Mouse (Mus musculus): ENCODE results near the gene Celf2.

The Celf2 gene

DNA sequence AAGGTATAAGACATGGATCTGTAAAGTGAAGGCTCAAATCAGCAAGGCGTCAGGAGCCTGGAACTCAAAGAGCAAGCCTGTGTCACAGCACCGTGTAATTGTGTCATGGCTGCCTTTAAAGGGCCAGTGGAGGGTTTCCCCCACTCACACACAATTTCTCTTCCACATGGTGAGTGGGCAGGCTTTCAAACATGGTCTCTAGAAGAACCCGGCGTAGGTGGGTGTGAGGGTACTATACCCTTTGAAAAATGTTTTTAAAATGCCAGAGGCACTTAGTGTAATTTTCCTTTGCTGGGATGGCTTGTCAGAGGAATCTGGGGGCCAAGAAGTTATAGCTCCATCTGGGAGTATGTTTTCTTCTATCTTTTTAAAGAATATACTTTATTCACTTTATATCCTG is 594.0 kb downstream of the Celf2 start:
- DNase-seq (ENCODE audit: low spot score in 2 of 2), result no peak

- no peak for DNase-seq (ENCODE audit: low spot score in 2 of 2)
Measured at GRCm38 (mm10) chr2:6913315-6913714, 596.0 kb downstream of the Celf2 start.

DNA sequence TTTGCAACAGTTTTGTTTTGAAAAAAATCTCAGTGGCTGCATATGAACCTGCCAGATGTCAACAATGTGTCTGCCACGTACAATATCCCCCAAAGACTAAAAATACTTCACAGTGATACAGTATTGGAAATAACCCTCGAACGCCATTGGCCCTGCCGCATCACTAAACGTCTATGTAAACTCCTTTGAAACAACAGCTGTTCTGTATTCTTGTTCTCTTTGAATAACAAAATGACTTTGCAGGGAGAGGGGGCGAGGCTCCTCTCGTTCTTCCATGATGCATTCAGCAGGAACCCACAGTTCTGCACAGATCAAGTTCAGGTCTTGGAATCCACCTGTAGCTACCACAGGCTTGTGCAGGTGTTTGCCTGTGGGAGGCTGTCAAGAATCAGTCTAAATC is 597.4 kb downstream of the Celf2 start:
- no peak for DNase-seq (ENCODE audit: low spot score in 2 of 2)

GRCm38 (mm10) chr2:6909921-6910320 is 599.4 kb downstream of the Celf2 start:
- no peak for DNase-seq (ENCODE audit: low spot score in 2 of 2)

GRCm38 (mm10) chr2:6904411-6904810 is 605.0 kb downstream of the Celf2 start:
- no peak for DNase-seq (ENCODE audit: low spot score in 2 of 2)

GRCm38 (mm10) chr2:6903251-6903763 is 606.1 kb downstream of the Celf2 start:
- DNase-seq (ENCODE audit: low spot score in 2 of 2), result no peak

- DNase-seq (ENCODE audit: low spot score in 2 of 2), result no peak
Measured at GRCm38 (mm10) chr2:6896896-6897295, 612.5 kb downstream of the Celf2 start.

GRCm38 (mm10) chr2:6893597-6893996 is 615.8 kb downstream of the Celf2 start:
- no peak for DNase-seq (ENCODE audit: low spot score in 2 of 2)

DNA sequence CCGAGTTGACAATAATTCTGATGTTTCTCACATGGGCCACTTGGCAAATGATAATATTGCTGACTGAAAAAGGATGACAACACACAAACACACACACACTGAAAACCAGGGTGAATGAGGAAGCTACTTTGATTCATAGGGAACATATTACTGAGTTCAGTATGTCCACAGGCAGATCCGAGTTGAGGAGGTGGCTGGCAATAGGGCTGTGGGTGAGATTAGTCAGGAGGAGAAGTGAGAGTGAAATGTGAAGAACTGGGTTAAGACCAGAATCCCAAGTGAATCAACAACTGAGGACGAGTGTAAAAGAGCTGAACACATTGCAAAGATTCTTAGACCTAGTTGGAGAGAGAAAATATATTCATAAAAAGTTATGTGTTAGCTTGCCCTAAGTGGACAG is 616.3 kb downstream of the Celf2 start:
- DNase-seq (ENCODE audit: low spot score in 2 of 2), result no peak

DNA sequence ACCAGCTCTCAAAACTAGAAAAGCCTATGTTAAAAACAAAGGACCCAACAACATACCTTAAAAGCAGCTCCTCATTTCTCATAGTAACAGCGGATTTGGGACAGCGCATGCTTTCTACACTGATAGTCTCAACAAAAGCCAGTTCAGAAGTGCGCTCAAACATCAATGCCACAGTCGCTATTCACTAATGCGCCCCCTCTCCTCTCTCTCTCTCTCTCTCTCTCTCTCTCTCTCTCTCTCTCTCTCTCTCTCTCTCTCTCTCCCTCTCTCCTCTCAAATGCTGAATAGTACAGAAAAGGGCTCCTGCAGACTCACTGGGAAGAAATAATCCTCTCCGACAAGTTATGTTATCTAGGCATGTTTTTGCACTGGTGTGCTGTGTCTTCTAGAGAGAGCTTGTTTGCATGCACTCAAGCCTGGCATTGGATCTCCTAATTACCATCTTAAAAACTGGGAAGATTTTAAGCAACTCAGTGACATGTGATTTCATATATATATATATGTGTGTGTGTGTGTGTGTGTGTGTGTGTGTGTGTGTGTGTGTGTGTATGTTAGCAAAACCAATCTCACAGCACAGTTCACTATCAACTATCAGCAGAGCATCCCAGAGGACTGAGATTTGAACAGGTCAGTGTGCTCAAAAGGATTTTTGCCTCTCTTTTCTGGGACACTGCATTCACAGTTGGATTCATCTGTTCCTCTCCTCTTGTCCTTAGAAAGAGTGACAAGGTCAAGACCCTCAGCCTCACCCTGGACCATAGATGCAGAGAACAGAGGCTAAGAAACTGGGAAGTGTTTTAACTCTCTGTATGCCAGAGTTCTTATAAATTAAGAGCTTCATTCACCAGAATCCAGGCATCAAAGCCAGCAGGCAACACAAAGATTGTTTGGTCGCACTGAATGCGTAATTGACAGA is 624.3 kb downstream of the Celf2 start:
- DNase-seq (ENCODE audit: low spot score in 2 of 2), result no peak

DNA sequence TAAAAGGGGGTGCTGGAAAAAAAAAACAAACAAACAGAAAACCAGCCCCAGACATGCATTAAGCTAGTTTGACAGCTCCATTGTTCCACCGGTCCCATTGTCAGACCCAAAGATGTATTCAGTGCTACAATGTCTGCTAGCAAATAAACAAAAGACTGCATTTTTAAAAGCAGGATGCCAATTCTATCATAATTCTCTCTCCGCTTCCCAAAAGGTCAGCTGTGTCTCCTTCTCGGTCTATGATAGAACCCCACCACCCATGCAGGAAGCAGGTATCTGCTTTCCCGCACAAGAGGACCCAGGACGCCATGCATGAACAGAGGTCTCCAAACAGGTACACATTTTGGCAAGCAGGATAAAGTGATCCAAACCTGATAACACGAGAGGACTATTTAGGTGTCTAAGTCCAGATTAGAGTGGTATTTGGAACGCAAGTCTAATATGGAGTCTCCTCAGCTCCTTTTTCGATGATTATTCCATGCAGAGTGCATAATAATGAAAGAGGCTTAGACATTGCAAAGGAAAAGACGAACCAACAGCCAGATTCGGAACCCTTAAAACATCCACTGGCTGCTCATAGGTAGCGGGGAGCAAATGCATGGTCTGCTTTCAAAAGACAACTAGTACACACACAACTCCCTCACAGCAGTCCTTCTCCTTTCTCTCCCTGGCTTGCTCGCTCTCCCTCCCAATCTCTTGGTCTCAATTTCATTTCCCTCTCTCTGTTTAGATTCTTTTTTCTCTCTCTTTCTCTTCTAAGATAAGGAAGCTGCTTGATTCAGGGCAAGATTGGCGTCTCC is 625.2 kb downstream of the Celf2 start:
- no peak for DNase-seq (ENCODE audit: low spot score in 2 of 2)

- DNase-seq (ENCODE audit: low spot score in 2 of 2), result no peak
Measured at GRCm38 (mm10) chr2:6882236-6882885, 627.0 kb downstream of the Celf2 start.

- no peak for DNase-seq (ENCODE audit: low spot score in 2 of 2)
Measured at GRCm38 (mm10) chr2:6880941-6881575, 628.3 kb downstream of the Celf2 start.

- no peak for DNase-seq (ENCODE audit: low spot score in 2 of 2)
Measured at GRCm38 (mm10) chr2:6877094-6877493, 632.3 kb downstream of the Celf2 start.

DNA sequence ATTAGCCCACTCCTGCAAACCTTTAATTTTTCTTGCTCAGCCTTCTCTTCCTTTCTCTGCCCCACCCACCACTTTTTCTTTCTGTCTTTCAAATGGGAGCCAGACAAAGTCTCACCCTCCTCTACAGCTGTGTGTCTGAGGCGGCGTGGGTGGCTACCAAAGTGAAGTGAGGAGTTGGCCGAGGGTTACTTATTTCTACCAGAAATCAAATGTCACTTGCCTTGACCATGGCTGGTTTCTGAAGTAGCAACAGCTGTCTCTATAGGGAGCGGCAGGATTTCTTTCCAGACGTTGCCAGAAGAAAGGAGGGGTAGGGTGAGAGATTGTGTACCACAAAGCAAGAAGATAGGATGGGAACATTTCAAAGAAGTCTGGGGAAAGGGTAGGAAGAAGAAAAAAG is 632.8 kb downstream of the Celf2 start:
- no peak for DNase-seq (ENCODE audit: low spot score in 2 of 2)

DNA sequence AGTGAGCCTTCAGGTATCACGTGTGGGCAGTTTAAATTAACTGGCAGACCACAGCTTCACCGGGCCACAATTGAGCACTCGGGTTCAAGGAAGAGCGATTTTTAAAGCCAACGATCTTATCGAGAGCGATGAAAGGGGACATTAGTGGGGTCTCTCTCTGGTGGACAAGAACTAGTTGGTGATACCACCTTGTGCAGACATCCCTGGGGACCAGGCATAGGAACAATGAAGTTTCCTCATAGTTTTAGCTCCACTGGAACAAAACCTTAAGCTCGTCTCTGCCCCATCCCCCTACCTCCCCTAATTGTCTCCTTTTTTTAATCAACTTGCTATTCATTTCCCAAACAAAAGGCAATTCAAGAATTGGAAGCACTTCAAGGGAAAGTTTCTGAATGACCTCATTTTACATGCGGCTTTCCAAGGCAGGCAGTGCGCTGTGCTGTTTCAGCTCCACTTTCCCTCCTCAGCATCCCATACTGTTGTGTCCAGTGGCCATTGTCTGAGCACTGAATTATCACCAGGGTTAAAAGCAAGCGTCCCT is 634.2 kb downstream of the Celf2 start:
- no peak for DNase-seq (ENCODE audit: low spot score in 2 of 2)

DNA sequence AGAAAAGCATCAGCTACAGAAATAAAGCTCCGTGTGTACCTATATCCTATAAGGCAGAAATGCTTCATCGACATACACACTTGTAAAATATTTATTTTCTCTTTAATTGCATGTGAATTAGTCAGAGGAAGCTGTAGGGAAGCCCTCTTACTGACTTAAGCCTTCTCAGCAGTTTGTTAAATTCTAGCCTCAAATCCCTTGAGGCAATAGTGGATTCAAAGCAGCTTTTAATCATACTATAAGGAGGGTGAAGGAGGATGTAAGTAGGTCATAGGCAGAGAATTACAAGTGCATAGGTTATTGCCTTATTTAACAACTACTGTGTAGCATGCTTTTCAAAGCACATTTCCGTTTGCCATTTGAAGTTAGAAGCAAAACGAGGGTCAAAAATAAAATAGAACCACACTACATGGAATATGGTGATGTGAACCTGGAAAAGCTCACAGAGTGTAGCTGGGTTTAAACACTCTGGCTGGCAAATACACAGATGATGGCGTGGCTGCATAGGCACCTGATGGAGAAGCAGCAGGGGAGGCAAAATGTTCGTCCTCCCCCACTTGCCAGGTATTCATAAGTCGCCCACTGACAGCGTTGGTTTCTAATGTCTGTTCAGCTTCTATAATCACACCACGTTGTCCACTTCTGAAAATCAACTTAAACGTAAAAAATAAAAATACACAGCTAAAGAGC is 635.0 kb downstream of the Celf2 start:
- no peak for DNase-seq (ENCODE audit: low spot score in 2 of 2)

DNA sequence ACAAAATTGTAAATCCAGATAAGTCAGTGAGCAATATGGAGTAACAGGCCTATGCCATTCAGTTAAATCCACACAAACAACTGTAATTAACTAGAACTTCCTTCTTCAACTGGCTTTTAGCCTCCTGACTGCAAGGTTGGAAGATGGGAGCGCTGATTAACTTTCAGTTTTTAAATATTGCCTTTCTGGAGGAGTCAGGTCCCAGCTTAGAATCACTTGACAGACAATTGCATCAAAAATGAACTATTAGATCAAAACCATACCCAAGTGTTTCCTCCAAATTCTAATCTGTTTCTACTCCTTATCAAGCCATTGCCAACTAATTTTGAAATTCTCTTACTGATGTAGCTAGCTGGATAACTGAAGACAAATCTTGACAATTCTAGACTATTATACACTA is 635.7 kb downstream of the Celf2 start:
- DNase-seq (ENCODE audit: low spot score in 2 of 2), result no peak

DNA sequence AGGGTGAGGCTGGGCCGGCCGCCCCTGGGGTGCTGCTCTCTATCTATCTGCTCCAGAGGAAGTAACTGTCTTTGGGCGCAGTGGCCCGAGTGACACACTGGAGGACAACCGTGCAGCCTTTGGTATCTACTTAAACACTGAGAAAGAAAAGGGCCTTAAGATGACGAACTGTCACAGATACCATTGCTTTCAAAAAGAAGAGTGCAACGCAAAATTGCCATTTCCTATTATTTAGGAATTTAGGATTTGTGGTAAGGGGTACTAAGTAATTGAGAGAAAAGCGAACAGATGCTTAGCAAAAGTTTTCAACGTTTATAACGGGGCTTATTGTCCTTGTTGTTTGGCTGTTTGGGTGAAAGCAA is 636.5 kb downstream of the Celf2 start:
- no peak for DNase-seq (ENCODE audit: low spot score in 2 of 2)

DNA sequence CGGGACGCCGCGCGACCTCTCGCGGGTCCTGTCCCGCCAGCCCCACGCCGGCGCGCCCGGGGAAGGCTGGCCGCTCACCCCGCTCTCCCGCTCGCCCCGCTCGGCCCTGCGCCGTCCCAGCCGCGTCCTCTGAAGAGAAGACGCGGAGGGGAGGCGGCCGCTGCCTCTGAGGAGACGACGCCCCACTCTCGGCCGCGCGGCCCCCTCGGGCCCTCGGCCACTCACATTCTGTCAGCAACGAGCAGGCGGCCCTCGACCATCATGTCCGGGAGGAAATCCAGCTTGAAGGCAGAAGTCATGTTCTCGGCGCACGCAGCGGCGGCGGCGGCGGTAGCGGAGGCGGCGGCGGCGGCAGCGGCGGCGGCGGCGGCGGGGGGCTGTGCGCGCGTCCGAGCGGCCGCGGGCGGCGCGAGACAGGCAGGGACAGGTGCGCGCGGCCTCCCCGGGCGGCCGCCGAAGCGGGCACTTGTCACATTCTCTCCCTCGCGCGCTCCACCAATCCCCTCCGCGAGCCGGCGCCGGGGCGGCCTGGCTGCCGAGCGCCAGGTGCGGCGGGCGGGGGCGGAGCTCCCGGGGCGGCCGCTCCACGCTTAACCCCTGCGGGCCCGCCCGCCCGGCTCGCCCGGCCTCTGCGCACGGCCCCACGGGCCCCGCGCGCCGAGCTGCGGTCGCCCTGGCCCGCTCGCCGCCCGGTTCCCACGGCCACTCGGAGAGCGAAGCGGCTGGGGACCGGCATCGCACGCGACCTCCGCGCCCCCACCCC is 637.1 kb downstream of the Celf2 start:
- peak; percentile 6 to 37 for DNase-seq (ENCODE audit: low spot score in 2 of 2)
